Mouse (Mus musculus): ENCODE measurements at regions not wholly inside any gene's neighbourhood (a gene's known extent, or its start where the extent isn't known, plus 50 kb on each side); places are given as distances from the start of the nearest gene placed in this dataset.
A peak's percentile ranks its signal among the peaks of the same experiment; 100 is the strongest.

DNA sequence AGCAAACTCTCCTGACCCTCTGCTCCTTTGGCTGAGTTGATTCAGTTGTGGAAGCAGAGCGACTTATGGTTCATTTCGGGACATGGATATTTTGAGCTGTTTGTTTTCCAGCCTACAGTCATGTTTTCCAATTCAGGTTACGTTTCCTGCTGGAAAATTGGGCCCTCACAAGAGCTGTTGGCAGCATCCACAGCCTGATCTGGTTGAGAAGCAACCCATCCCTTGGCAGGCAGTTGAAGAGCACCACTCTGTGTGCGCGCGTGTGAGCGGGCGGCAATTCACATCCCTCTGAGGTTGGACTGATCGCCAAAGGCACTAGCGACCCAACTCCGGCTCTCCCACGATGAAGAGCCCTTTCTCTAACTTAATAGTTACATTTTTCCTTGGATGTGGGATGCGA is 457.1 kb downstream of the Tmem38b start:
- peak in 1 of 2 experiments; percentile 1 for DNase-seq (ENCODE audit: low spot score in 2 of 2)

GRCm38 (mm10) chr4:54313804-54314203 is 488.0 kb downstream of the Tmem38b start:
- no peak for DNase-seq (ENCODE audit: low spot score in 2 of 2)

- no peak for DNase-seq (ENCODE audit: low spot score in 2 of 2)
These were observed 499.0 kb downstream of the Tmem38b start for GRCm38 (mm10) chr4:54324851-54325250.

DNA sequence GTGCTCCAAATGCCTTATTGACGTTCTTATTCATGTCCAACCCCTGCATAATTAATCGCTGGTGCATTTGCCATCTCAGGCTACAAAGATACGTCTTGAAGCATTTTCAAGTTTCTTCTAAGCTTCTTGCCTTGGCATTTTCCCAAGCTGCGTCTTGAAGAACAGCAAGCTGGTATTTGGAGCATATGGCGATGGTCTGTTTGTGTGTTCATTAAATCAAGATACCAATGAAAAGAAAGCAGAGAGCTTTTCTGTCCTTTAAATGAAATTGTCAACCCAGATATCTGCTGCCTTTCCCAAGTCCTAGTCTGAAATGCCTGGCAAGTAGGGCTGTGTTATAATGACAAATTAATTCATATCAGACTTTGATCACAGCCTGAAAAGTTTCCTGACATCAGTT is 502.4 kb downstream of the Tmem38b start:
- no peak for DNase-seq (ENCODE audit: low spot score in 2 of 2)

GRCm38 (mm10) chr4:54328711-54329427 is 503.0 kb downstream of the Tmem38b start:
- no peak for DNase-seq (ENCODE audit: low spot score in 2 of 2)

- DNase-seq (ENCODE audit: low spot score in 2 of 2), result no peak
These were observed 504.8 kb downstream of the Tmem38b start for GRCm38 (mm10) chr4:54330686-54331085.

GRCm38 (mm10) chr4:54331588-54332211 is 505.9 kb downstream of the Tmem38b start:
- DNase-seq (ENCODE audit: low spot score in 2 of 2), result no peak

GRCm38 (mm10) chr4:54332261-54332660 is 506.4 kb downstream of the Tmem38b start:
- no peak for DNase-seq (ENCODE audit: low spot score in 2 of 2)

GRCm38 (mm10) chr4:54338556-54338955 is 512.7 kb downstream of the Tmem38b start:
- no peak for DNase-seq (ENCODE audit: low spot score in 2 of 2)

DNA sequence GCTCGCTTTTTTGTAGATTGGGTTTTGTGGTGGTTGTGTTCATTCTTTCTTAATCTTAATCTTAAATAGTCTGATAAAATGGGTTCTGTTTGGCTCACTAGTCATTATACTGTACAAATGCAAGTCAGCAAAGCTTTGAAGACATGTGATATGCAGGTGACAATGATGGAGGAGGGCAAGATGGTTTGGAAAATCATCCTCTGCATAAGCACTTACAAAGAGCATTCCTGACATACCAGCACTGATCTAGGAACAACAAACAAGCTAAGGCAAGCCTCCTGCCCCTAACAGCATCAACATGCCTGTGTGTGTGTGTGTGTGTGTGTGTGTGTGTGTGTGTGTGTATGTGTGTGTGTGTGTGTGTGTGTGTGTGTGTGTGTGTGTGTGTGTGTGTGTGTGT is 514.3 kb downstream of the Tmem38b start:
- no peak for DNase-seq (ENCODE audit: low spot score in 2 of 2)

DNA sequence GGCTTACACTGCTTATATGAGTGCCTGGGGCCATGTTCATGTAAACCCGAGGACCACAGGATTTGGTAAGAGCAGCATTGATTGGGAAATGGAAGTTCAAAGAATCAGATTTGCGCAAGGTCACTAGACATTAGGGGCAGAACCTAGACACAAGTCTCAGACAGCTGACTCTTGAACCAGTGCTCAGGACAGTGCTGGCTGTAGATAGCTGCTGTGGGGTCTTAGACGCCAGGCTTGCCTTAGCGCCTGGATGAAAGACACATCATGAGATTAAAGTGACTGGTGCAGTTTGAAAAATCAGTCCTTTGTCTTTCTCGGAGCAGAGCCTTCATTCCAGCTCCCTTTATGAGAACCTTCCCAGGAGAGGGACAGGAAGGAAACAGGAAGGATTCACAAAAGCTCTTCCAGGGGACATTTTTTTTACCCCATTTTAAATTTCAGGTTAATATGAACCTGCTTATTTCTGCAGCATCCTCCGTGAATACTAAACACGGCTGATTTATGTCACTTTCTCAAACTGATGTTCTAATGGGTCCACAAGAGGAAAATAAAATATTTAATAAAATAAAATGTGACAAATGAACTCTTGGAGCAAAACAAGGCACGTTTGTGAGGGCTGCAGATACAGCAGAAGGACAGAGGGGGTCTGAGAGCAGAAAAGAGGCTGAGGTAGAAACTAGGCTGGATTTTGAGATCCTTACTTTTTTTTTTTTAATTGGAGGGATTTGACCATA is 528.0 kb downstream of the Tmem38b start:
- no peak for DNase-seq (ENCODE audit: low spot score in 2 of 2)

GRCm38 (mm10) chr4:54354391-54354726 is 528.5 kb downstream of the Tmem38b start:
- DNase-seq (ENCODE audit: low spot score in 2 of 2), result no peak

DNA sequence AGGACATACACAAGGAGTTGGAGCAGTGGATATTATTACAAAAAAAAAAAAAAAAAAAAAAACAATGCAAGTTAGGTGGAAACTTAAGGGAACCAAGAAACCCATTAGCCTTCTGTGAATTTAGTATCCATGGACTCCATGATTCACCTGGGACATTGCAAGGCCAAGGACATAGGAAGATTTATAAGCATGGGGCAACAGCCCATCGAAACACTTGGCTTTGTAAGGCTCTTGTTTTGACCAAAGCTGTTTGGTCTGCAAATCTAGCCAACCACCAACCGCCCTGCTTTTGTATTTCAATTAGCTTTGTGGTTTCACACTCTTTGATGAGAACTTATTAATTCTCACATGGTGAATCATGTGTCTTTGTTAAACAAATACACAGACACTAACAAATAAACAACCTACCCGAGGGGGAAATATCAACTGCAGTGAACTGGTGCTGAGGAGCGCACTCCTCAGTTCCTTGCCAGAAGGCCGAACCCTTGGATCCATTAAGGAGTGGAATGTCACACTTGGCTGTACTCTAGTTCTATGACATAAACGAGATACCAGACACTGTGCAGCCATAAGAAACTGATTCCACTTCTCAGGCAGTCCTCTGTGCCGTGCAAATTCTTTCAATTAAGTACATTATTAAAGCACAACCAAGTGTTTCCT is 529.7 kb downstream of the Tmem38b start:
- DNase-seq (ENCODE audit: low spot score in 2 of 2), result no peak

DNA sequence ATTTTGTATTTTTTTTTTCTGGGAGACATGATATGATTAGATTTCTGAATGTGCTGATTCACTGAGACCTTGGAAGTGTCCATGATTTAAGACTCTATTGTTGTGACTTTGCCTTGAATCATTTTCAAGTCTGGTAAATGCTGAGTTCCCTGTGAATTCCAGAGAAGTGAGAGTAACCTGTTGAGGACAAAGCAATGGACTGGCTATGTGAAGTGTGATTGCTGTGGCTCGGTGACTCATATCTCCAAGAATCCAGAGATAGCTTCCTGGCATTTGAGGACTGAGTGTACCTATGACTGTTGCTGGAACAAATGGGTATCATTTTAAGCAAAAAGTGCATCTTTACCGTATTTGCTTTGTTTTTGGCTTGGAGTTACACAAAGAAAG is 530.2 kb downstream of the Tmem38b start:
- DNase-seq (ENCODE audit: low spot score in 2 of 2), result no peak

DNA sequence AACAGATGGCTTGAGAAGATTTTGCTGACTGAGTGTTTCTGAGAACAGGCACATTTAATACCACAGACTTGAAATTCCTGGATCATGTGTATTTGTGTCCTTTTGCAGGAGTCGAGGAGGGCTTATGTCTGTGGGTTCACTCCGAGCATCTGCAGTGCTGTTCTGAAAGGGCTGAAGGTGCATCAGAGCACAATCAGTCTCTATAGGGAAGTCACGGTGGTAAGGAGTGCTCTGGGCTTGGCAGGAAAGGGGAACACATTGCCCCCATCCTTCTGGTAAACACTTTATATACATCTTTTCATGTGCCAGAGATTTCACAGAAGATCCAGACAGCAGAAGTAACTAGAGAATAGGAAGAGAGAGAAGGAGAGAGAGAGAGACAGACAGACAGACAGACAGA is 545.1 kb downstream of the Tmem38b start:
- no peak for DNase-seq (ENCODE audit: low spot score in 2 of 2)

DNA sequence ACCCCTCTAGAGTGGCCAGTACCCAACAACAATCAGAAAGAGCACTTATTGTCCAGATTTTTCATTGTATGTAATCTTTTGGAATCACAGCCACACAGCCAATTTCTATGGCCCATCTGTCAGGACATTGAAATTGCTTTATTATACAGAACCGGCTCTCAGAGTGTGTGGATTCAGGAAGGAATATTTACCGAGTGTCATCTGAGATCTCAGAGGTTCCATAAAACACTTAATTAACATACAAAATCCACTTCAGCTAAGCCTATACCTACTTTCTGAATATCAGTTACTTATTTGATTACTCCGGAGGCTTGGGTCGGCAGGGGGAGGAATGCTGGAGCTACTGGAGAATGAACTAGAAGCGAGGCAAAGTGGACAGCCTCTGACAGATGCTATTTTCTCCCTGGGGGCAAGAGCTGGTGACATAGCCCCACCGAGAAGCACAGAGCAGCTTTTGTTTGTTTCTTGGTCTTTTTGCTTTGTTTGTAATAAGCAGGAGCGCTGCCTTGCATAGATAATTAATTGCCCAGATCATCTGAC is 545.6 kb downstream of the Tmem38b start:
- DNase-seq (ENCODE audit: low spot score in 2 of 2), result peak in 1 of 2 experiments; percentile 5

DNA sequence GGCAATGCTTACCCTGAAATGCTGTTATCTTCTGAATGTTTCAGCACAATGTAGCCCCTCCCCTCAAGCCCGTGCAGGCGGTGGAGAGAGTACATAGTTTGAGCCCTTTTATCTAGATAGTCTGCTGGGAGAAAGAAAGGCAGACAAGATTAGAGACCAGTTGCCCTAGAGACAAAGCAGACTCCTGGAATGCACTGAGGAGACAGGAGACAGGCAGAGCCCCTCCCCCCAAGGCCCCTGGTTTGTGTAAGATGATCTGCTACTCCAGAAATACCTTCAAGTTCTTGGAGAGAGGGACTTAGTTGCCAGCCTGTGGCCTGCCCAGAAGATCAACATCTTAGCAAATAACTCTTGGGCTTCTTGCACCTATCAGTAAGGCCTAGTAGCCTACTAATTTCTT is 547.8 kb downstream of the Tmem38b start:
- DNase-seq (ENCODE audit: low spot score in 2 of 2), result no peak

- no peak for DNase-seq (ENCODE audit: low spot score in 2 of 2)
These were observed 548.6 kb downstream of the Tmem38b start for GRCm38 (mm10) chr4:54374457-54374856.

DNA sequence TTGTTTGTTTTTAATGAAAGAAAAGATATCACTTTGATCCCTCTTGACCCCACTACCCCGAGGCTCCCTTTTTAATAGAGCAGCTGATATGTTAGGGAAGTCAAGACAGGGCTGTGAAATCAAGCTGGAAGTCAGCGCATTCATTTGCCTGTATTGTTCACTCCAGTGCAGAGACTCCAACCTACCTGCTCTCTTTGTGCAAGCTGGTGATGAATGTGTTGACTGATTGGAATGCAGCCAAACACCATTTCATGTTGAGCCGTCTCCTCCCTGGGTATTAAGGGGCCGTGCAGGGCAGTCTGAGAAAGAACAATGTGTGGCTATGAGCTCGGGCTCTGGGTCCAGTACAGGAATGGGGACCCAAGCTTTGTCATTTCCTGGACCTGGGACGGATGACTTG is 557.4 kb upstream of the Zfp462 start:
- DNase-seq (ENCODE audit: low spot score in 2 of 2), result no peak

GRCm38 (mm10) chr4:54391536-54392208 is 553.2 kb upstream of the Zfp462 start:
- DNase-seq (ENCODE audit: low spot score in 2 of 2), result no peak

DNA sequence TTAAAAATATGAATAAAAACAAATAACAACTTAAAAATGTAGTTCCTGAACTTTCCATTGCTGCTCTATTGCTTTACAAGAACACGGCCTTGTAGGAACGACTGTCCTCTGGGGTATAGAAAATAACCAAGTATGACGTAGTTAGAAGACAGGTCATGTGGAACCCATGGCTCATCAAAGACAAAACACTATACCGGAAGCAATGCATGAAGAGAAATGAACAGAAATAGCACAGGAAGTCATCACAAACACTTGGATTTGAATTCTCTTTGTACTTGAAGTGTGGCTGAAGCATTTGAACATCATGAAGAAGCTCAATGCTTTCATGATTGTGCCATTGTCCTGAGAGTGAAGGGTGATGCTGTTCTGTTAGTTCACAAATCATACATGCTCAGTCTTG is 538.7 kb upstream of the Zfp462 start:
- no peak for DNase-seq (ENCODE audit: low spot score in 2 of 2)

DNA sequence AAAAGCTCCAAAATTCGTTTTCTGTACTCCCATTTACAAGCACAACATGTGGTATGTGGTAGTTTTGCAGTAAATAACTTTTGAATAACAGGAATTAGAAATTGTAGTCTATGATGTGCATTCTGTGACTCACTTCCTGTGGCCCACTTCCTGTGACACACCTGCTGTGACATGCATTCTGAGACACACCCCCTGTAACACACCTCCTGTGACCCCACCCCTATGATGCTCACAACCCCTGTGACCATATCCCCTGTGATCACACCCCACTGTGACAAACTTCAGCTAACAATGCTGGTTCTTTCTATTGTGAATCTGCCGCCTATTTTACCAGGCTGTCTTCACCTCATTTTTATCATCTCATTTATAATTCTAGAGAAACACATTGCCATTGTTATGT is 536.9 kb upstream of the Zfp462 start:
- DNase-seq (ENCODE audit: low spot score in 2 of 2), result no peak
